Mouse (Mus musculus): ENCODE results near the gene Usp24.

DNA sequence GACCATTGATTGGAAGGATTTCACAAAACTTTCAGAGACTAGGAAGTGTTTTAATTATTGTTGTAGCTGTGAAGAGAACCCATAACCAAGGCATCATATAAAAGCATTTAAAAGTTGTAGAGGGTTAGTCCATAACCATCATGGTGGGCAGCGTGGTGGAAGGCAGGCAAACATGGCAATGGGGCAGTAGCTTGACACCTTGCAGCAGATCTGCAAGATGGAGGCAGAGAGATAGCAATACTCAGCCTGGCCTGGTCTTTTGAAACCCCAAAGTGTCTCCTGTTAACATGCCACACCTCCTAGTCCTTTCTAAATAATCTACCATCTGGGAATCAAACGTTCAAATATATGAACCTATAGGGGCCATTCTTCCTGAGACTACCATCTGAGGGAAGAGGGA, 17.6 kb downstream of the Usp24 start:
- TF ChIP-seq CTCF (IDR thresholded peaks at IDR 0.05; ENCODE audit: borderline replicate concordance, extremely low read depth, insufficient read depth, insufficient read length) = no peak
- no peak for TF ChIP-seq POLR2A (IDR thresholded peaks at IDR 0.05; ENCODE audit: borderline replicate concordance, extremely low read depth, insufficient read depth, insufficient read length, poor library complexity, severe bottlenecking)
